15 mouse cellular contexts compared by ENCODE assay signal in genomic region chr2:91080784-91081513, GRCm38 (mm10). TPM values are rescaled to one million over a fixed set of nuclear protein-coding genes. Genes with fewer than 3 reads are reported as not detected.
A peak's percentile ranks its signal among the peaks of the same experiment; 100 is the strongest.
DNase-seq lines count a peak whose midpoint lies in the region; ATAC-seq and TF ChIP-seq lines count a peak whose summit lies in the region.
"Had no signal": no experiment of that assay in that cellular context is flagged by ENCODE, and none has a peak within 500 bp of the region (broad histone marks: within the 10 kb centered on the region; RNA-seq: fewer than 3 reads in every experiment).

No protein-coding gene starts in this region.

- no peak for ATAC-seq in lung, postnatal 0 days
- ATAC-seq in CD4-positive, CD25-positive, alpha-beta regulatory T cell, adult 4 months = peak; percentile 74
- peak; percentile 27 for ATAC-seq in monocyte, adult 5-6 weeks (replicated peaks; ENCODE audit: insufficient number of reproducible peaks, low FRiP score, low TSS enrichment, poor library complexity, severe bottlenecking)

- no peaks in the 10 kb centered on the region for H3K36me3 ChIP-seq in lung, postnatal 0 days (ENCODE audit: insufficient read depth, low read length)
- H3K36me3 ChIP-seq: hindbrain, embryonic 12.5 days had no signal

- no peak overlapping the region for H3K27ac ChIP-seq in lung, postnatal 0 days (ENCODE audit: low read length)
- H3K27ac ChIP-seq in brown adipose tissue, adult 24 weeks (replicated peaks; ENCODE audit: low read depth, low read length) = 0 out of 2 replicates have a peak overlapping the region, but pooled peaks have one; percentile 5
- H3K27ac ChIP-seq: hindbrain, embryonic 12.5 days had no signal

- no peak for TF ChIP-seq CTCF in lung, postnatal 0 days (IDR thresholded peaks at IDR 0.05)
- no peak for TF ChIP-seq CTCF in lung, adult 2 months (IDR thresholded peaks at IDR 0.05; ENCODE audit: insufficient read depth, low read length)

- no peaks in the 10 kb centered on the region; the same call in 1 of the 2 replicates for H3K4me1 ChIP-seq in lung, postnatal 0 days (ENCODE audit: insufficient read depth, low read depth, low read length)
- peaks cover 10% of the 10 kb centered on the region for H3K4me1 ChIP-seq in lung, adult 2 months (ENCODE audit: control insufficient read depth, insufficient read depth, low read length)
- H3K4me1 ChIP-seq in brown adipose tissue, adult 24 weeks (ENCODE audit: control insufficient read depth, insufficient read depth, insufficient read length, low read length) = peaks cover 8% of the 10 kb centered on the region

- no peak for TF ChIP-seq EP300 in lung, postnatal 0 days (IDR thresholded peaks at IDR 0.05)

- no peaks in the 10 kb centered on the region for H3K27me3 ChIP-seq in lung, postnatal 0 days (replicated peaks; ENCODE audit: insufficient read depth, low read length)
- H3K27me3 ChIP-seq: hindbrain, embryonic 12.5 days had no signal

- peak; percentile 42 for DNase-seq in lung, postnatal 0 days (ENCODE audit: low spot score)
- DNase-seq in lung, adult 2 months = no peak
- no peak for DNase-seq in thymus, postnatal 0 days (ENCODE audit: low spot score)
- DNase-seq in layer of hippocampus, postnatal 36 days = no peak
- DNase-seq in heart, postnatal 4 days = no peak
- DNase-seq: cerebellum, adult 18-20 months; embryo, embryonic 11 days; kidney, adult 2 months; kidney, postnatal 36 days; thymus, adult 2 months had no signal

- 56% methylated on average over 8 of the region's 8 CpGs for WGBS in lung, postnatal 0 days
- 69% methylated on average over 8 of the region's 8 CpGs for WGBS in lung, adult 2 months

- H3K4me3 ChIP-seq in lung, postnatal 0 days (ENCODE audit: low read depth, low read length) = no peak overlapping the region
- no peak overlapping the region for H3K4me3 ChIP-seq in lung, adult 2 months (replicated peaks; ENCODE audit: extremely low read depth, low read depth, low read length)
- H3K4me3 ChIP-seq in brown adipose tissue, adult 24 weeks (ENCODE audit: insufficient read depth, low read depth, low read length) = no peak overlapping the region
- H3K4me3 ChIP-seq: hindbrain, embryonic 12.5 days had no signal

- H3K4me2 ChIP-seq in lung, postnatal 0 days (replicated peaks; ENCODE audit: low read depth, low read length) = no peak overlapping the region
- H3K4me2 ChIP-seq: hindbrain, embryonic 12.5 days had no signal

- no peaks in the 10 kb centered on the region for H3K9me3 ChIP-seq in lung, postnatal 0 days (ENCODE audit: low read length)
- H3K9me3 ChIP-seq: hindbrain, embryonic 12.5 days had no signal

- TF ChIP-seq POLR2A in lung, adult 2 months (IDR thresholded peaks at IDR 0.05; ENCODE audit: borderline replicate concordance, extremely low read depth, low read depth, low read length) = no peak

- no peak overlapping the region for H3K9ac ChIP-seq in lung, postnatal 0 days (replicated peaks; ENCODE audit: low read depth)
- H3K9ac ChIP-seq: hindbrain, embryonic 12.5 days had no signal

RNA-seq across cellular contexts. Expression of gene Spi1, which starts 1.2 kb away (rescaled TPM):
- 23.9 and 24.2 TPM in 2 replicates for polyA plus RNA-seq in lung, postnatal 0 days (2015; fragmentation: Nextera tagmentation; extraction: Ambion mirVana)
- polyA plus RNA-seq in lung, adult 2 months (2012; rRNA removed) = 65.7 and 70.7 TPM in 2 replicates
- polyA plus RNA-seq in CD4-positive, CD25-positive, alpha-beta regulatory T cell, adult 4 months (2017; shearing (Covaris generic)) = under 1 TPM in 1 of 2 experiments, not detected in 1; 0.49 TPM
- 7.6 and 9.3 TPM in 2 replicates for polyA plus RNA-seq in brown adipose tissue, adult 24 weeks (2012; ENCODE audit: insufficient read depth, insufficient read length, missing spikeins)
- total RNA-seq in monocyte, adult 5-6 weeks (2017) = 306 to 616 TPM (median 505 TPM) in 3 replicates
- 13.8 and 14.0 TPM in 2 replicates for polyA plus RNA-seq in thymus, postnatal 0 days (2015; fragmentation: Nextera tagmentation; extraction: Ambion mirVana)
- total RNA-seq in layer of hippocampus, postnatal 36 days (2021) = 1 to 10 TPM; 3.9 to 4.1 TPM
- 1 to 10 TPM; 2.7 to 3.5 TPM for total RNA-seq in heart, postnatal 4 days (2021)

RNA-seq across cellular contexts. Expression of gene Slc39a13, which starts 10.7 kb away (rescaled TPM):
- polyA plus RNA-seq in lung, postnatal 0 days (2015; fragmentation: Nextera tagmentation; extraction: Ambion mirVana) = 32.6 and 34.4 TPM in 2 replicates
- 88.2 and 101 TPM in 2 replicates for polyA plus RNA-seq in lung, adult 2 months (2012; rRNA removed)
- 10 to 100 TPM; 33.1 to 55.2 TPM for polyA plus RNA-seq in CD4-positive, CD25-positive, alpha-beta regulatory T cell, adult 4 months (2017; shearing (Covaris generic))
- 22.4 and 24.6 TPM in 2 replicates for polyA plus RNA-seq in brown adipose tissue, adult 24 weeks (2012; ENCODE audit: insufficient read depth, insufficient read length, missing spikeins)
- total RNA-seq in monocyte, adult 5-6 weeks (2017) = 15.6 to 33.3 TPM (median 26.7 TPM) in 3 replicates
- 15.1 and 16.4 TPM in 2 replicates for polyA plus RNA-seq in thymus, postnatal 0 days (2015; fragmentation: Nextera tagmentation; extraction: Ambion mirVana)
- total RNA-seq in layer of hippocampus, postnatal 36 days (2021) = 10 to 100 TPM; 27.2 to 32.2 TPM
- total RNA-seq in heart, postnatal 4 days (2021) = 10 to 100 TPM; 32.6 to 36.8 TPM

RNA-seq across cellular contexts. Expression of gene Psmc3, which starts 27.1 kb away (rescaled TPM):
- 181 and 186 TPM in 2 replicates for polyA plus RNA-seq in lung, postnatal 0 days (2015; fragmentation: Nextera tagmentation; extraction: Ambion mirVana)
- 51.7 and 76.9 TPM in 2 replicates for polyA plus RNA-seq in lung, adult 2 months (2012; rRNA removed)
- 100 to 1,000 TPM; 198 to 201 TPM for polyA plus RNA-seq in CD4-positive, CD25-positive, alpha-beta regulatory T cell, adult 4 months (2017; shearing (Covaris generic))
- 157 and 167 TPM in 2 replicates for polyA plus RNA-seq in brown adipose tissue, adult 24 weeks (2012; ENCODE audit: insufficient read depth, insufficient read length, missing spikeins)
- total RNA-seq in monocyte, adult 5-6 weeks (2017) = 235 to 255 TPM (median 248 TPM) in 3 replicates
- 302 and 307 TPM in 2 replicates for polyA plus RNA-seq in thymus, postnatal 0 days (2015; fragmentation: Nextera tagmentation; extraction: Ambion mirVana)
- total RNA-seq in layer of hippocampus, postnatal 36 days (2021) = 100 to 1,000 TPM; 207 to 228 TPM
- total RNA-seq in heart, postnatal 4 days (2021) = 100 to 1,000 TPM; 240 to 248 TPM

RNA-seq across cellular contexts. Expression of gene Mybpc3, which starts 37.0 kb away (rescaled TPM):
- 4.7 and 6.5 TPM in 2 replicates for polyA plus RNA-seq in lung, postnatal 0 days (2015; fragmentation: Nextera tagmentation; extraction: Ambion mirVana)
- polyA plus RNA-seq in lung, adult 2 months (2012; rRNA removed) = 7.0 and 11.2 TPM in 2 replicates
- not detected for polyA plus RNA-seq in CD4-positive, CD25-positive, alpha-beta regulatory T cell, adult 4 months (2017; shearing (Covaris generic))
- not detected in 2 replicates for polyA plus RNA-seq in brown adipose tissue, adult 24 weeks (2012; ENCODE audit: insufficient read depth, insufficient read length, missing spikeins)
- 1.4 to 5.2 TPM (median 3.7 TPM) in 3 replicates for total RNA-seq in monocyte, adult 5-6 weeks (2017)
- 0.18 and 0.36 TPM in 2 replicates for polyA plus RNA-seq in thymus, postnatal 0 days (2015; fragmentation: Nextera tagmentation; extraction: Ambion mirVana)
- total RNA-seq in layer of hippocampus, postnatal 36 days (2021) = under 1 TPM; 0.10 to 0.25 TPM
- 1,000 to 10,000 TPM; 1,781 to 1,857 TPM for total RNA-seq in heart, postnatal 4 days (2021)

RNA-seq across cellular contexts. Expression of gene Rapsn, which starts 45.5 kb away (rescaled TPM):
- 0.84 and 1.8 TPM in 2 replicates for polyA plus RNA-seq in lung, postnatal 0 days (2015; fragmentation: Nextera tagmentation; extraction: Ambion mirVana)
- 2.6 and 4.7 TPM in 2 replicates for polyA plus RNA-seq in lung, adult 2 months (2012; rRNA removed)
- 1 to 10 TPM; 5.4 to 7.7 TPM for polyA plus RNA-seq in CD4-positive, CD25-positive, alpha-beta regulatory T cell, adult 4 months (2017; shearing (Covaris generic))
- 0.71 and 2.3 TPM in 2 replicates for polyA plus RNA-seq in brown adipose tissue, adult 24 weeks (2012; ENCODE audit: insufficient read depth, insufficient read length, missing spikeins)
- 4.3 TPM in 1 of 3 replicates, not detected in the others for total RNA-seq in monocyte, adult 5-6 weeks (2017)
- polyA plus RNA-seq in thymus, postnatal 0 days (2015; fragmentation: Nextera tagmentation; extraction: Ambion mirVana) = 8.3 TPM in 2 replicates
- under 1 TPM; 0.22 to 0.61 TPM for total RNA-seq in layer of hippocampus, postnatal 36 days (2021)
- total RNA-seq in heart, postnatal 4 days (2021) = 10 to 100 TPM; 19.3 to 23.3 TPM
- total RNA-seq: megakaryocyte-erythroid progenitor cell, adult 5-6 weeks had no signal
